Mouse (Mus musculus): ENCODE data around the gene Eipr1. TPM values are rescaled to one million over a fixed set of nuclear protein-coding genes. Genes with fewer than 3 reads are reported as not detected.
A peak's percentile ranks its signal among the peaks of the same experiment; 100 is the strongest.

Gene Eipr1
- 28.4 and 31.1 TPM in 2 replicates for polyA plus RNA-seq (2015; fragmentation: Nextera tagmentation; extraction: Ambion mirVana)

DNA sequence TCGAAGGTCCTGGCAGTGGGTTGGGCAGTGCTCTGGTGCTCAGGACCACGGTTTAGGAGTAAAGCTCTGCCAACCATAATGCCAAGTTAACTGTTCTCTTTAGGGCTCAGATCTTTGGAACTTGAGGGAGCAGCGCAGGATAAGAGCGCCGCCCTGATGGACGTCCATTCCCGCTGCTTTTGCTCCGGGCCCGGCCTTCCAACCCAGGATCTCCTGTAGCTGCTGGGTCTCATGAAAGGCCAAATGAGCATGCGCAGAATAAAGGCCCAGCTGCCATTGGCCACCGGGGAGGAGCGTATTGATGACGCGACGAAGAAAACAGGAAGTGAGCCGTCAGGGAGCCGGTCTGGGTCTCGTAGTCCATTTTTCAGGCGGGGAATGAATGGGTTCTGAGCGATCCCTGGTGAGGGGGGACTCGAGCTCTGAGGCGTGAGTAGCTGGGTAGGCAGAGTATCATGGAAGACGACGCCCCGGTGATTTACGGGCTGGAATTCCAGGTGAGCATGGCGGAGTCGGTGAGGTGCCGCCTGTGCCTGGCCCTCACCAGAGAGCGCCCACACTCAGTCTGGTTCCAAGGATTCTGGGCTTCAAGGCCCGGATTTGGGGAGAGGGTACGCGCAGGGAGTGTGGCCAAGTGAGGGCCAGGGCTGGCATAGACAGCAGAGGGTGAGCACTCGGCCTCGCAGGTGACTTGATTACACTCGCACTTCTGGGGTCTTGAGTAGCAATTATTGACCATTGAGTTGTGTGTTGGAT, at the start of gene Eipr1:
TSS of gene Eipr1 (plus strand) at position 296 of the 756 bp plus-strand sequence.
- H3K9me3 ChIP-seq = no peaks in the 10 kb centered on the region
- H3K4me2 ChIP-seq = peak within 1 kb of the TSS; percentile 81
- H3K9ac ChIP-seq = peak within 1 kb of the TSS; percentile 56
- peak within 1 kb of the TSS; percentile 73 for H3K4me3 ChIP-seq
- H3K27ac ChIP-seq = 0 out of 2 replicates have a peak within 1 kb of the TSS, but pooled peaks have one; percentile 25
- ATAC-seq (ENCODE audit: borderline replicate concordance, extremely low read depth, low FRiP score, low TSS enrichment) = peak; percentile 79; the same call in 1 of the 2 replicates
- H3K36me3 ChIP-seq = peaks cover under 1% of the 10 kb centered on the region; the same call in 1 of the 2 replicates
- no peaks in the 10 kb centered on the region for H3K27me3 ChIP-seq
- whole genome bisulfite sequencing = 4% methylated on average over 36 of the region's 36 CpGs
- H3K4me1 ChIP-seq = peaks cover 18% of the 10 kb centered on the region

GRCm38 (mm10) chr12:28704381-28704780, 47.2 kb upstream of the Eipr1 start:
- H3K4me3 ChIP-seq = no peak overlapping the region
- H3K36me3 ChIP-seq = peaks cover 2% of the 10 kb centered on the region
- no peaks in the 10 kb centered on the region for H3K27me3 ChIP-seq
- no peak for ATAC-seq (ENCODE audit: borderline replicate concordance, extremely low read depth, low FRiP score, low TSS enrichment)
- 15% methylated on average over 12 of the region's 12 CpGs for WGBS
- H3K4me1 ChIP-seq = no peaks in the 10 kb centered on the region
- no peak overlapping the region for H3K4me2 ChIP-seq
- H3K9me3 ChIP-seq = no peaks in the 10 kb centered on the region
- H3K27ac ChIP-seq = no peak overlapping the region
- no peak overlapping the region for H3K9ac ChIP-seq

DNA sequence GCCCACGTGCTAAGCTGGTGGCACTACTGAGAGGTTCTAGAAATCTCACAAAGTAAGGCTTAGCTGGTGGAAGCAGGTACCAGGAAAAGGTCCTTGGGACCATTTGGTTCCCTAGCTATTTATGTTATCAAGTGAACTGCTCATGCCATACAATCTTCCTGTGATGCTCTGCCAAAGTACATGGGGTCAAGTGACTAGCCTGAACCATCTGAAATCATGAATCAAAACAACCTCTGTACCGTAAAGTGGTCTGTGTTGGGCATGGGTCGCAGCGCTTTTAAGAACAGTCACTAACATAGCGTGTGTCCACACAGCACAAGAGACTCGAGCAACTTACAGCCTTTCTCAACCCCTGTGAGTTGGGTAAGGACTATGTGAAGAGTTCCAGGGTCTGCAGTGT, 46.4 kb upstream of the Eipr1 start:
- Histone ChIP-seq H3K4me1 (no peaks in the 10 kb centered on the region), H3K9me3 (no peaks in the 10 kb centered on the region), H3K27me3 (no peaks in the 10 kb centered on the region), H3K9ac (no peak overlapping the region), H3K4me3 (no peak overlapping the region), H3K4me2 (no peak overlapping the region), H3K36me3 (peaks cover 6% of the 10 kb centered on the region), H3K27ac (no peak overlapping the region)
- ATAC-seq (ENCODE audit: borderline replicate concordance, extremely low read depth, low FRiP score, low TSS enrichment) = no peak
- WGBS = 82% methylated on average over 6 of the region's 6 CpGs

- H3K27ac ChIP-seq = no peak overlapping the region
- no peaks in the 10 kb centered on the region for H3K4me1 ChIP-seq
- ATAC-seq (ENCODE audit: borderline replicate concordance, extremely low read depth, low FRiP score, low TSS enrichment) = no peak
- H3K27me3 ChIP-seq = no peaks in the 10 kb centered on the region
- H3K4me3 ChIP-seq = no peak overlapping the region
- no peak overlapping the region for H3K9ac ChIP-seq
- peaks cover 21% of the 10 kb centered on the region; the same call in 1 of the 2 replicates for H3K36me3 ChIP-seq
- WGBS = 81% methylated on average over 4 of the region's 4 CpGs
- H3K4me2 ChIP-seq = no peak overlapping the region
- H3K9me3 ChIP-seq = no peaks in the 10 kb centered on the region
These were observed 43.4 kb upstream of the Eipr1 start for GRCm38 (mm10) chr12:28708154-28708553.

- H3K4me3 ChIP-seq = no peak overlapping the region
- no peak overlapping the region for H3K27ac ChIP-seq
- H3K27me3 ChIP-seq = no peaks in the 10 kb centered on the region
- H3K4me1 ChIP-seq = no peaks in the 10 kb centered on the region
- H3K9me3 ChIP-seq = no peaks in the 10 kb centered on the region
- H3K9ac ChIP-seq = no peak overlapping the region
- no peak overlapping the region for H3K4me2 ChIP-seq
- H3K36me3 ChIP-seq = peaks cover 24% of the 10 kb centered on the region; the same call in 1 of the 2 replicates
- 79% methylated on average over 22 of the region's 22 CpGs for WGBS
- no peak for ATAC-seq (ENCODE audit: borderline replicate concordance, extremely low read depth, low FRiP score, low TSS enrichment)
These were observed 40.9 kb upstream of the Eipr1 start for GRCm38 (mm10) chr12:28710566-28711185.

DNA sequence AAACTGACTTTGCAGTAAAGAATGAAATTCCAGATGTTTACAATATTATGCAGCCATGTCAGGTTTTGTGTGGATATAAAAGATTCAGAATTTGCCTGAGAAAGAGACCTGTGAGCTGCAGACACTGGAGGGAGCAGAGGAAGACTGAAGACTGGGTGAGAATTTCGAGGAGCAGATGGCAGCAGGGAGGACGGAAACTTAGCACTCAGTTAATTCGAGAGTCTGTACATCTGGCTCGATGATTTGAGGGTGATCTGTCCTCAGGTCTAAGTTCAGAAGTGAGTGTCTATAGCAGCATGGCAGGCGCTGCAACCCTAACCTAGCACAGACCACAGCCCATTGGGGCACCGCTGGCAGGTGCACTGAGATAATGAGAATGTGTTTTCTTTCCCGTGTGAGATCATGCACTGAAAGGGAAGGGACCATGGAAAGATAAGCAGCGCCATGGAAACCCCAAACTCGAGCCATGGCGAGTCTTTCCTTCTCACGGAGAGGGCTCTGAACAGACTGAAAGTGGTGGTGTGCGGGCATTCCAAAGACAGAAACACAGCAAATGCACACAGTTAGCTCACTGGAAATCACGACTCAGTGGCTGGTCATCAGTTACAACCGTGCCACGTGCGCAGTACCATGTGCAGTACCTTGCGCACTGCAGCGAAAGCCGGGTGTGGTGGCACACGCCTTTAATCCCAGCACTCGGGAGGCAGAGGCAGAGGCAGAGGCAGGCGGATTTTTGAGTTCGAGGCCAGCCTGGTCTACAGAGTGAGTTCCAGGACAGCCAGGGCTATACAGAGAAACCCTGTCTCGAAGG, 36.6 kb upstream of the Eipr1 start:
- Histone ChIP-seq H3K36me3 (peaks cover 33% of the 10 kb centered on the region), H3K9ac (no peak overlapping the region), H3K9me3 (no peaks in the 10 kb centered on the region), H3K27me3 (no peaks in the 10 kb centered on the region), H3K27ac (no peak overlapping the region), H3K4me2 (no peak overlapping the region), H3K4me3 (no peak overlapping the region), H3K4me1 (no peaks in the 10 kb centered on the region)
- ATAC-seq (ENCODE audit: borderline replicate concordance, extremely low read depth, low FRiP score, low TSS enrichment) = no peak
- WGBS = 84% methylated on average over 24 of the region's 24 CpGs

GRCm38 (mm10) chr12:28717066-28717465, 34.5 kb upstream of the Eipr1 start:
- 87% methylated on average over 2 of the region's 2 CpGs for WGBS
- Histone ChIP-seq H3K27me3 (no peaks in the 10 kb centered on the region), H3K4me3 (no peak overlapping the region), H3K4me2 (no peak overlapping the region), H3K27ac (no peak overlapping the region), H3K9ac (no peak overlapping the region), H3K36me3 (peaks cover 36% of the 10 kb centered on the region), H3K4me1 (no peaks in the 10 kb centered on the region), H3K9me3 (no peaks in the 10 kb centered on the region)
- no peak for ATAC-seq (ENCODE audit: borderline replicate concordance, extremely low read depth, low FRiP score, low TSS enrichment)

- Histone ChIP-seq H3K4me3 (no peak overlapping the region), H3K27me3 (no peaks in the 10 kb centered on the region), H3K9me3 (no peaks in the 10 kb centered on the region), H3K27ac (no peak overlapping the region), H3K4me2 (no peak overlapping the region), H3K36me3 (peaks cover 31% of the 10 kb centered on the region), H3K4me1 (no peaks in the 10 kb centered on the region), H3K9ac (no peak overlapping the region)
- 87% methylated on average over 2 of the region's 2 CpGs for WGBS
- ATAC-seq (ENCODE audit: borderline replicate concordance, extremely low read depth, low FRiP score, low TSS enrichment) = no peak
These were observed 33.5 kb upstream of the Eipr1 start for GRCm38 (mm10) chr12:28718106-28718505.

- WGBS = 88% methylated on average over 3 of the region's 3 CpGs
These were observed 27.2 kb upstream of the Eipr1 start for GRCm38 (mm10) chr12:28724366-28724765.

DNA sequence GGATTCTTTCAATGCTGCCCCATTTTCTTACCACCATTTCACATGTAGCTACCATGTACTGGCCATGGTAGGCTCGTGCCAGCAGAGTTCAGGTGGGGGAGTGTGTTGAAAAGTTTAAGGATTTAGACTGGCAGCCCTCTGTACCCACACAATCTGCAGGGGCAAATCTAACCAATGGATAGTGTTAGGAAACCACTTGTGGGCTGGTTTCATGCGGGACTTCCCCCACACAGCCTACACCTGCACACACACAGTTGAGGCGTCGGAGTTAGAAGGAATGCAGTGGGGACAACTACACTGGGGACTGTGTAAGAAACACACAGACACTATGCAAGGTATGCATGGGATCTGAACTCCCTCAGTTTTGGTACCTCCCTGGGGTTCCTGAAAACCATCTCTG, 25.4 kb upstream of the Eipr1 start:
- Histone ChIP-seq H3K36me3 (peaks cover 19% of the 10 kb centered on the region; the same call in 1 of the 2 replicates), H3K27ac (no peak overlapping the region), H3K4me3 (no peak overlapping the region), H3K9ac (no peak overlapping the region), H3K9me3 (no peaks in the 10 kb centered on the region), H3K4me1 (no peaks in the 10 kb centered on the region), H3K4me2 (no peak overlapping the region), H3K27me3 (no peaks in the 10 kb centered on the region)
- WGBS = 85% methylated on average over 4 of the region's 4 CpGs
- ATAC-seq (ENCODE audit: borderline replicate concordance, extremely low read depth, low FRiP score, low TSS enrichment) = no peak

More at GRCm38 (mm10) chr12:28724366-28724765, 27.2 kb upstream of the Eipr1 start:
- H3K4me1 ChIP-seq = no peaks in the 10 kb centered on the region
- no peaks in the 10 kb centered on the region for H3K27me3 ChIP-seq
- ATAC-seq (ENCODE audit: borderline replicate concordance, extremely low read depth, low FRiP score, low TSS enrichment) = no peak
- H3K9ac ChIP-seq = no peak overlapping the region
- H3K4me3 ChIP-seq = no peak overlapping the region
- H3K4me2 ChIP-seq = no peak overlapping the region
- H3K9me3 ChIP-seq = no peaks in the 10 kb centered on the region
- H3K36me3 ChIP-seq = peaks cover 32% of the 10 kb centered on the region
- no peak overlapping the region for H3K27ac ChIP-seq

GRCm38 (mm10) chr12:28727061-28727460, 24.5 kb upstream of the Eipr1 start:
- Histone ChIP-seq H3K4me3 (no peak overlapping the region), H3K9ac (no peak overlapping the region), H3K9me3 (no peaks in the 10 kb centered on the region), H3K27me3 (no peaks in the 10 kb centered on the region), H3K36me3 (peaks cover 18% of the 10 kb centered on the region), H3K4me2 (no peak overlapping the region), H3K4me1 (no peaks in the 10 kb centered on the region), H3K27ac (no peak overlapping the region)
- 84% methylated on average over 5 of the region's 5 CpGs for WGBS
- no peak for ATAC-seq (ENCODE audit: borderline replicate concordance, extremely low read depth, low FRiP score, low TSS enrichment)

Measured in lung, embryonic 15.5 days (tissue).